Mouse (Mus musculus): ENCODE measurements around the gene Ly6c1. TPM values are rescaled to one million over a fixed set of nuclear protein-coding genes. Genes with fewer than 3 reads are reported as not detected.
"Not testable (repeated sequence)": the region's sequence is repeated elsewhere in the genome, so short reads cannot be mapped to it uniquely, and the experiment has no call there.

The Ly6c1 gene
- polyA plus RNA-seq, 1 experiment = 130 TPM

DNA sequence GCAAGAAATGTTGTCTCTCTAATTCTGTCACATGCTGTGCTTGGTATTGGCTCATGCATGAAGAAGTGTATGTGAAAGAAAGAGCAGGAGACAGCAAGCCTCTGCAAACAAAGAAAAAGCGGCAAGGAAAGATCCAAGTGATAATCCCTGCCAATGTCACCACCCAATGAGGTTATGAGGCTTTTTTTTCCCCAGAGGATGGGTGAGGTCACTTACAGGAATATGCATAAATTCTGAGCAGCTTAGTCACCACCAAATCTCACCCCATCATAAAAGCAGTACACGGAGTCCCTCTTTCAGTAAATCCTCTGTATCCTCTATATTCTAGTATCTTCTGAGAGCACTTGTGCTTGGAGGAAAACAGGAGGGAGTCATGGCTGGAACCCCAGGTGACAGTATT, 1.2 kb upstream of the Ly6c1 start:
- 90% methylated on average over 2 of the region's 2 CpGs for WGBS
- DNase-seq; H3K36me3 ChIP-seq (ENCODE audit: control insufficient read depth, insufficient read depth, low read length); H3K27me3 ChIP-seq (ENCODE audit: control insufficient read depth, insufficient read depth, low read length); H3K4me3 ChIP-seq (ENCODE audit: control insufficient read depth, insufficient read depth, low read length); H3K27ac ChIP-seq (ENCODE audit: control insufficient read depth, insufficient read depth, low read length): not testable (repeated sequence)
- peaks cover 34% of the 10 kb centered on the region for H3K4me1 ChIP-seq (replicated peaks; ENCODE audit: control insufficient read depth, insufficient read depth, low read length)

DNA sequence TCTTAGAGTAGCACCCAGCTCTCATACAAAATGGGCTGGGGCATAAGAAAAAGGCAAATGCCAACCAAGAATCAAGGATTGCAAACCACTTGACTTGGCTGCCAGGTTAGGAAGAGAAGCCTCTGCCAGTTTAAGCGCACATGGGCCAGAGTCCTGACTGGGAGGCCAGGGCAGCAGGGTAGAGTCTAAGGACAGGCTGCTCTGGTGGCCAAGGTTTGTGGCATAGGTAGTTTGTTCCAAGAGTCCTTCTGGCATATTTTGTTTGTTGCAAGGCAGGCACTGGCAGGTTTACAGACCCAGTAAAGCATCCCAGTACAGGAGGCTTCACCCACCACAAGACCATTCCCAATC, 685 bp downstream of the Ly6c1 start:
- H3K27me3 ChIP-seq (ENCODE audit: control insufficient read depth, insufficient read depth, low read length); H3K4me3 ChIP-seq (ENCODE audit: control insufficient read depth, insufficient read depth, low read length); H3K27ac ChIP-seq (ENCODE audit: control insufficient read depth, insufficient read depth, low read length); DNase-seq; H3K36me3 ChIP-seq (ENCODE audit: control insufficient read depth, insufficient read depth, low read length): not testable (repeated sequence)
- WGBS = 100% methylated on average over 1 of the region's 1 CpGs
- peaks cover 37% of the 10 kb centered on the region for H3K4me1 ChIP-seq (replicated peaks; ENCODE audit: control insufficient read depth, insufficient read depth, low read length)

DNA sequence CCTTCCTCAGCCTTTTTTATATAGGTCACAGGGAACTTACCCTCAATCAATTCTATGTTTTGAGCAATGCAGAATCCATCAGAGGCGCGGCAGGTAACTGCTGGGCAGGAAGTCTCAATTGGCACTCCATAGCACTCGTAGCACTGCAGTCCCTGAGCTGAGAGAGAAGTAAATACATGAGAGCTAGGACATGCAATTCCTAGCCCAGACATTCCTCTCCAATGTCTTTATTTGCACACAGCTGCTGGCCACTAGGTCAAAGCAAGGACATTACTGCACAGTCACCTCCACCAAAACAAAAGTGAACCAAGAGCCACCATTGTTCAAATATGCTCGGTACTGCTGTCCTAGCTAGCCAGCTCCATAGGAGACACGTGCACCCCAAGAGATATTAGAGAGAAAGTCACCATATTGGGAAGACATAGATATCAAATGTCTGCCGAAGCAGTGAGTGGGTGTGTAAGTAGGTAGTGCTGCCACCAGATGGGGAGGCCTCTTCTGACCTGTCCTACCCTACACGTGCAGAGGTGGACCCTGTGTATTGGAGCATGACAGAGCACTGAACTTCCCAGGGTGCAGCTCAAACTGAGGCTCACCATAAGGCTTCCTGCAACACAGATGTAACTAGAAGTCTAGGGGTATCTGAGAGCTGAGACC, 1.2 kb downstream of the Ly6c1 start:
- not testable (repeated sequence) for H3K27ac ChIP-seq (ENCODE audit: control insufficient read depth, insufficient read depth, low read length)

DNA sequence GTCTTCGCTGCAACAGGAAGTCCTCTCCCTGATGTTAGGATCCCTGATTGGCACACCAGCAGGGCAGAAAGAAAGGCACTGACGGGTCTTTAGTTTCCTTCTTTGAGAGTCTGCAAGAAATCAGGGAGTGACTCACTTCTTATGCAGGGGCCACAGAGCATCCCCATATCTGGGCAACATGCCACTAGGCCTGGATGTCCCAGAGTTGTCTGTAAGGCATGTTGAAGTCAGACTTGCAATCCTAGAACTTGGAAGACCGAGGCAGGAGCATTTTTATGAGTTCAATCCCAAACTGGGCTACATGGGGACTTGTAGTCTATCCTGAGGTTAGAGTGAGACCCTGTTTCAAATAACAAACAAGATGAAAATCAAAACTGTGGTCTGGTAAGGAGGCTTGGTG, 3.1 kb downstream of the Ly6c1 start:
- H3K4me1 ChIP-seq (replicated peaks; ENCODE audit: control insufficient read depth, insufficient read depth, low read length) = peaks cover 22% of the 10 kb centered on the region
- not testable (repeated sequence) for H3K27me3 ChIP-seq (ENCODE audit: control insufficient read depth, insufficient read depth, low read length); H3K36me3 ChIP-seq (ENCODE audit: control insufficient read depth, insufficient read depth, low read length); H3K4me3 ChIP-seq (ENCODE audit: control insufficient read depth, insufficient read depth, low read length); H3K27ac ChIP-seq (ENCODE audit: control insufficient read depth, insufficient read depth, low read length); DNase-seq
- 68% methylated on average over 3 of the region's 3 CpGs for WGBS

More for the DNA sequence above, 1.2 kb downstream of the Ly6c1 start:
- WGBS = 90% methylated on average over 5 of the region's 7 CpGs
- DNase-seq; H3K36me3 ChIP-seq (ENCODE audit: control insufficient read depth, insufficient read depth, low read length); H3K27me3 ChIP-seq (ENCODE audit: control insufficient read depth, insufficient read depth, low read length); H3K4me3 ChIP-seq (ENCODE audit: control insufficient read depth, insufficient read depth, low read length): not testable (repeated sequence)
- peaks cover 32% of the 10 kb centered on the region for H3K4me1 ChIP-seq (replicated peaks; ENCODE audit: control insufficient read depth, insufficient read depth, low read length)

DNA sequence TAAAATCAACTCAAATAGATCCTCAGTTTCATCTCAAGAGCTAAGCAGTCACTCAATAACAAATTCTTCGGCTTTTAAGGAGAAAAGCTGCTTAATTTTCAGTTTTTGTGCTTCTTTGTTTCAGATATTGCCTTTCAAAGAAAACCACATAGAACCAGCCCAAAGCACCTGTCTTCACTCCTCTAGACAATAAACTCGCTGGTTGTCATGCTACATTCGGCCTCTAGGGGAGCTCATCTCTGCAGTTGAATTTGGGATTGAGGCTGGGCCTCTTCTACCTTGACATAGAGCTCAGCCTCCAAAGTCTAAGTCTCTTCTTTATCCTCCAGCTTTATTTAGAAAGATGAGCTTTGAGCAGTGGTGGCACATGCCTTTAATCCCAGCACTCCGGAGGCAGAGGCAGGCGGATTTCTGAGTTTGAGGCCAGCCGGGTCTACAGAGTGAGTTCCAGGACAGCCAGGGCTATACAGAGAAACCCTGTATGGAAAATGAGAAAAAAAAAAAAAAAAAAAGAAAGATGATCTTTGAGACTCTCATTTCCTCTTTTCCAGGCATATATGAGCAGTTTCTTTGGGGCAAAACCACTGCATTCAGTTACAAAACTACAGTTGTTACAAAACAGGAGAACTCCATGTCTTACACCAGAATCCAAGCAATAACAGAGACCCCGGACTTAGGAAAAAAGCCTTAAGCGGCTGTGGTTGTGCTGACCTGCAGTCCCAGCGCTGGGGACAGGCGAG, 27.4 kb downstream of the Ly6c1 start:
- WGBS = 59% methylated on average over 8 of the region's 10 CpGs
- H3K27ac ChIP-seq (ENCODE audit: control insufficient read depth, insufficient read depth, low read length) = peak overlapping the region; percentile 59; the same call in 1 of the 2 replicates
- H3K4me3 ChIP-seq (ENCODE audit: control insufficient read depth, insufficient read depth, low read length); H3K36me3 ChIP-seq (ENCODE audit: control insufficient read depth, insufficient read depth, low read length); DNase-seq; H3K27me3 ChIP-seq (ENCODE audit: control insufficient read depth, insufficient read depth, low read length): not testable (repeated sequence)
- H3K4me1 ChIP-seq (replicated peaks; ENCODE audit: control insufficient read depth, insufficient read depth, low read length) = peaks cover 33% of the 10 kb centered on the region

DNA sequence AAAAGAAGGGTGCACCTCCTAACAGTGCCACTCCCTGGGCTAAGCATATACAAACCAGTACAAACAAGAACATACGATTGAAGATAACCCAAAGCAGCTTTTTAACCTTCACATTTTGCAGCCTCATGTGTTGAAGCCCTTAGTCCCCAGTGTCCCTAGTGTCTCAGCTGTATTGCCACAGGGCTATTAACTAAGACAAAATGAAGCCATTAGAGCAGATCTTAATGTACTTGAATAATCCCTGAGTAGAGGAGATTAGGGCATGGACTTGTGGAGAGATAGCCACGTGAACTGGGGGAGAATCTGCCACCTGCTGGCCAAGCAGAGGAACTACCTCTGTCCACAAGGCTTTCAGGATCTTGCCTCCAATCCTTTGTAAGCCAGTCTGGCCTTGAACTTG, 29.2 kb downstream of the Ly6c1 start:
- H3K27ac ChIP-seq (ENCODE audit: control insufficient read depth, insufficient read depth, low read length); DNase-seq; H3K27me3 ChIP-seq (ENCODE audit: control insufficient read depth, insufficient read depth, low read length); H3K4me3 ChIP-seq (ENCODE audit: control insufficient read depth, insufficient read depth, low read length); H3K36me3 ChIP-seq (ENCODE audit: control insufficient read depth, insufficient read depth, low read length): not testable (repeated sequence)
- H3K4me1 ChIP-seq (replicated peaks; ENCODE audit: control insufficient read depth, insufficient read depth, low read length) = peaks cover 18% of the 10 kb centered on the region
- 40% methylated on average over 2 of the region's 2 CpGs for WGBS

Other genes with a start within 250 kb of the Ly6c1 start
- gene Gml2, start 229.8 kb downstream of the Ly6c1 start, polyA plus RNA-seq (2012; rRNA removed) = not detected in 2 replicates
- 1.4 TPM in 2 replicates for gene 2010109I03Rik, start 151.8 kb downstream of the Ly6c1 start, polyA plus RNA-seq (2012; rRNA removed)
- gene Ly6i, start 65.4 kb downstream of the Ly6c1 start, polyA plus RNA-seq (2012; rRNA removed) = 4.1 and 5.2 TPM in 2 replicates
- 112 and 170 TPM in 2 replicates for gene Ly6a, start 50.8 kb downstream of the Ly6c1 start, polyA plus RNA-seq (2012; rRNA removed)
- gene Ly6c2, start 63.1 kb upstream of the Ly6c1 start, polyA plus RNA-seq (2012; rRNA removed) = 99.7 and 179 TPM in 2 replicates
- gene Ly6g, start 106.4 kb upstream of the Ly6c1 start, polyA plus RNA-seq (2012; rRNA removed) = 1.7 and 2.5 TPM in 2 replicates
- 0.18 and 0.50 TPM in 2 replicates for gene BC025446, start 167.5 kb upstream of the Ly6c1 start, polyA plus RNA-seq (2012; rRNA removed)
- not detected in 2 replicates for gene Ly6f, start 219.6 kb upstream of the Ly6c1 start, polyA plus RNA-seq (2012; rRNA removed)

Data from thymus, adult 2 months (tissue).